12 mouse cellular contexts compared by ENCODE assay signal in genomic region chr10:39412826-39413620, GRCm38 (mm10). TPM values are rescaled to one million over a fixed set of nuclear protein-coding genes. Genes with fewer than 3 reads are reported as not detected.
DNase-seq lines count a peak whose midpoint lies in the region; ATAC-seq and TF ChIP-seq lines count a peak whose summit lies in the region.
"Had no signal": no experiment of that assay in that cellular context is flagged by ENCODE, and none has a peak within 500 bp of the region (broad histone marks: within the 10 kb centered on the region; RNA-seq: fewer than 3 reads in every experiment).

No protein-coding gene starts in this region.

- no peaks in the 10 kb centered on the region for H3K36me3 ChIP-seq in hindbrain, embryonic 15.5 days
- no peaks in the 10 kb centered on the region for H3K36me3 ChIP-seq in hindbrain, embryonic 14.5 days (replicated peaks; ENCODE audit: control insufficient read depth, insufficient read depth)
- no peaks in the 10 kb centered on the region for H3K36me3 ChIP-seq in intestine, postnatal 0 days (ENCODE audit: control insufficient read depth, insufficient read depth)

- TF ChIP-seq CTCF in bone marrow, adult 2 months (IDR thresholded peaks at IDR 0.05; ENCODE audit: control insufficient read depth, insufficient read depth, low read length): no peak
- TF ChIP-seq CTCF in intestine, postnatal 0 days (IDR thresholded peaks at IDR 0.05; ENCODE audit: low read depth): no peak

- H3K4me2 ChIP-seq in hindbrain, embryonic 15.5 days: no peak overlapping the region
- H3K4me2 ChIP-seq in hindbrain, embryonic 14.5 days (replicated peaks): no peak overlapping the region
- no peak overlapping the region for H3K4me2 ChIP-seq in intestine, postnatal 0 days (replicated peaks; ENCODE audit: low read depth)

- H3K9ac ChIP-seq in hindbrain, embryonic 15.5 days: no peak overlapping the region
- no peak overlapping the region for H3K9ac ChIP-seq in hindbrain, embryonic 14.5 days
- H3K9ac ChIP-seq in intestine, postnatal 0 days (ENCODE audit: low read depth, low read length): no peak overlapping the region

- 68% methylated on average over 18 of the region's 18 CpGs for WGBS in hindbrain, embryonic 15.5 days
- 75% methylated on average over 18 of the region's 18 CpGs for WGBS in hindbrain, embryonic 14.5 days
- WGBS in bone marrow, adult 2 months: 23% methylated on average over 18 of the region's 18 CpGs
- 76% methylated on average over 18 of the region's 18 CpGs for WGBS in intestine, postnatal 0 days

- H3K4me3 ChIP-seq in hindbrain, embryonic 15.5 days: no peak overlapping the region
- no peak overlapping the region for H3K4me3 ChIP-seq in hindbrain, embryonic 14.5 days (replicated peaks; ENCODE audit: low read length)
- H3K4me3 ChIP-seq in bone marrow, adult 2 months (replicated peaks; ENCODE audit: control insufficient read depth, low read depth, low read length): peak overlapping the region; percentile 37
- no peak overlapping the region for H3K4me3 ChIP-seq in intestine, postnatal 0 days (ENCODE audit: low read depth, low read length)

- TF ChIP-seq POLR2A in bone marrow, adult 2 months (IDR thresholded peaks at IDR 0.05; ENCODE audit: borderline replicate concordance, control insufficient read depth, low read depth, low read length): no peak

- H3K4me1 ChIP-seq in hindbrain, embryonic 15.5 days (replicated peaks): peaks cover 49% of the 10 kb centered on the region
- H3K4me1 ChIP-seq in hindbrain, embryonic 14.5 days (replicated peaks; ENCODE audit: control insufficient read depth, insufficient read depth, low read length): peaks cover 20% of the 10 kb centered on the region
- peaks cover 5% of the 10 kb centered on the region; the same call in 1 of the 2 replicates for H3K4me1 ChIP-seq in bone marrow, adult 2 months (ENCODE audit: control insufficient read depth, insufficient read depth, low read length)
- no peaks in the 10 kb centered on the region for H3K4me1 ChIP-seq in intestine, postnatal 0 days (replicated peaks; ENCODE audit: control insufficient read depth, insufficient read depth, low read length)

- no peak for DNase-seq in hindbrain, embryonic 14.5 days (ENCODE audit: low spot score)
- DNase-seq in CD4-positive helper T cell, adult 2 months (ENCODE audit: low read depth, low spot score): peak; percentile 64
- no peak for DNase-seq in gastrocnemius, adult 8-10 months (ENCODE audit: low spot score in 2 of 2)
- DNase-seq in cerebellum, adult 9-10 months: no peak
- DNase-seq: right cerebral cortex, postnatal 25 days; thymus, postnatal 36 days had no signal

- ATAC-seq in hindbrain, embryonic 15.5 days (ENCODE audit: low FRiP score, low read depth): no peak
- ATAC-seq in hindbrain, embryonic 14.5 days (ENCODE audit: low FRiP score): no peak
- ATAC-seq in megakaryocyte-erythroid progenitor cell, adult 5-6 weeks (replicated peaks; ENCODE audit: low FRiP score, low TSS enrichment, poor library complexity, severe bottlenecking): peak; percentile 38
- ATAC-seq in intestine, postnatal 0 days: no peak
- ATAC-seq: midbrain, embryonic 16.5 days; Patski had no signal

- H3K9me3 ChIP-seq in hindbrain, embryonic 15.5 days: no peaks in the 10 kb centered on the region
- no peaks in the 10 kb centered on the region for H3K9me3 ChIP-seq in hindbrain, embryonic 14.5 days (ENCODE audit: control insufficient read depth, low read length)
- no peaks in the 10 kb centered on the region for H3K9me3 ChIP-seq in intestine, postnatal 0 days (ENCODE audit: control insufficient read depth)

- H3K27me3 ChIP-seq in hindbrain, embryonic 15.5 days: no peaks in the 10 kb centered on the region
- H3K27me3 ChIP-seq in hindbrain, embryonic 14.5 days (ENCODE audit: control insufficient read depth, insufficient read depth, low read length): no peaks in the 10 kb centered on the region
- no peaks in the 10 kb centered on the region for H3K27me3 ChIP-seq in intestine, postnatal 0 days (replicated peaks; ENCODE audit: control insufficient read depth, insufficient read depth, low read length)
- H3K27me3 ChIP-seq: Patski had no signal

- 0 out of 2 replicates have a peak overlapping the region, but pooled peaks have one; percentile 4 for H3K27ac ChIP-seq in hindbrain, embryonic 15.5 days (replicated peaks)
- H3K27ac ChIP-seq in hindbrain, embryonic 14.5 days: no peak overlapping the region
- peak overlapping the region; percentile 36; the same call in 1 of the 2 replicates for H3K27ac ChIP-seq in bone marrow, adult 2 months (ENCODE audit: control insufficient read depth, insufficient read depth, low read depth, low read length, poor library complexity)
- H3K27ac ChIP-seq in intestine, postnatal 0 days (ENCODE audit: low read depth, low read length): no peak overlapping the region

RNA-seq across cellular contexts. Expression of gene Fyn, which starts 44.4 kb away (rescaled TPM):
- 72.7 and 79.1 TPM in 2 replicates for polyA plus RNA-seq in hindbrain, embryonic 15.5 days (2015; fragmentation: Nextera tagmentation; extraction: Ambion mirVana)
- 105 and 112 TPM in 2 replicates for polyA plus RNA-seq in hindbrain, embryonic 14.5 days (2014; fragmentation: Nextera tagmentation; extraction: Ambion mirVana)
- 17.0 and 32.3 TPM in 2 replicates for polyA plus RNA-seq in bone marrow, adult 2 months (2011; ENCODE audit: insufficient read depth, insufficient read length, low replicate concordance, missing spikeins)
- 10.7 and 16.5 TPM in 2 replicates for total RNA-seq in megakaryocyte-erythroid progenitor cell, adult 5-6 weeks (2014; fragmentation: Nextera tagmentation)
- 29.4 and 37.7 TPM in 2 replicates for total RNA-seq in megakaryocyte-erythroid progenitor cell, adult 5-6 weeks (2017)
- total RNA-seq in gastrocnemius, adult 8-10 months (2022): 1 to 10 TPM; 2.8 to 7.3 (median 5.7) TPM
- 13.3 and 13.5 TPM in 2 replicates for polyA plus RNA-seq in intestine, postnatal 0 days (2015; fragmentation: Nextera tagmentation; extraction: Ambion mirVana)

Comparison
In these comparisons a context has a peak if more than half of its experiments do, and no peak if none do; other contexts are left out.
1. H3K27ac ChIP-seq: peak in hindbrain, embryonic 15.5 days (single experiment) and bone marrow, adult 2 months (single experiment); none in hindbrain, embryonic 14.5 days (single experiment) and intestine, postnatal 0 days (single experiment).